Mouse (Mus musculus) layer of hippocampus, adult 18-20 months (tissue): ENCODE results near the gene Nav2. TPM values are rescaled to one million over a fixed set of nuclear protein-coding genes. Genes with fewer than 3 reads are reported as not detected.

Source experiments
- DNase-seq, 2 experiments: peaks; one replicate each; pipeline ENCODE4 v3.0.0; 2022; ENCODE audit warnings: low spot score in 2 of 2
- total RNA-seq, 2 experiments: library from RNA; stranded (reverse); gene quantifications; 2 replicates each; pipeline ENCODE4 v1.2.3; 2021

Gene Nav2
- total RNA-seq, 2 experiments from 2014 or later: 66.2 to 73.7 TPM

GRCm38 (mm10) chr7:48998097-48998496 lies 89.6 kb downstream of the Nav2 start:
- no peak for DNase-seq

GRCm38 (mm10) chr7:48998595-48998994 lies 90.1 kb downstream of the Nav2 start:
- DNase-seq: no peak

GRCm38 (mm10) chr7:49000816-49001215 lies 92.3 kb downstream of the Nav2 start:
- DNase-seq: peak; percentile 25 to 56

- no peak for DNase-seq
Observed at GRCm38 (mm10) chr7:49004402-49004801, 95.9 kb downstream of the Nav2 start.

- no peak for DNase-seq
Observed at GRCm38 (mm10) chr7:49006886-49007285, 98.4 kb downstream of the Nav2 start.

- DNase-seq: peak; percentile 13 to 59
Observed at GRCm38 (mm10) chr7:49010739-49011138, 102.2 kb downstream of the Nav2 start.

DNA sequence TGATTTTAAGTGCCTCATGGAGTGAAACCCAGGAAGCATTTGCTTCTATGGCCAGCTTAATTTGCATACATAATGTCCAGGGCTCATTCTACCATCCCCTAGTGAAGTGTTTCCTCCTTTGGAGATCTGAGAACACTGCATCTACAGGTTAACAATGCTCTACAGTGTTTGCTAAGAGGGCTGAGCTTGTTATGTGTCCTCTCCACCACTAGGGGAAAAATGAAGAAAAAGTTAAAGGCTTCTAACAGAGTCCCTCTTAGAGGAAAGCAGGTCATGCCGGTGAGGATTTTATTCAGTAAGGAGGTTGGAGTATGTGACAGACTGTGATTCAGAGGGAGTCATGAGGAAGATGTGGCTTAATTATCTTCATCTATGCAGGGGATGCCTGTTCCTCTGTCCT lies 103.5 kb downstream of the Nav2 start:
- DNase-seq: no peak

GRCm38 (mm10) chr7:49014480-49014879 lies 106.0 kb downstream of the Nav2 start:
- DNase-seq: no peak

DNA sequence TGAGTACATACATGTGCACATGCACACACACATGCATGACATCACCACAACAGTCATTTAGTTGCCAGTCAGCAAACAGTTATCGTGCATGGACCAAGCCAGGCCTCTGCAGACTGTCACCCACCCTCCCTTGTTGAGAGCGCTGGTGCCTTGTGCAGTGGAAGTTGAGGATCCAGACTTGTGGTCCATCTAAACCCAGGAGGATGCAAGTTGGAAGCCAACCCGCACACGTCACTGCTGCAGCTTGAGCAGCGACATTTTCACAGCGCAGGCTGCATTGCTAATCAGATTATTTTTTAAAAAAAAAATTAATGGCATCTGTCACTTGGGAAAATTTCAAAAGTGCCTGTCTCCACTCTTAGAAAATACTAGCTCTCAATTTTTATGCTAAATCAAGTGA lies 106.8 kb downstream of the Nav2 start:
- peak in 1 of 2 experiments; percentile 36 for DNase-seq

- no peak for DNase-seq
Observed at GRCm38 (mm10) chr7:49016088-49016487, 107.6 kb downstream of the Nav2 start.

- DNase-seq: no peak
Observed at GRCm38 (mm10) chr7:49017794-49018193, 109.3 kb downstream of the Nav2 start.

DNA sequence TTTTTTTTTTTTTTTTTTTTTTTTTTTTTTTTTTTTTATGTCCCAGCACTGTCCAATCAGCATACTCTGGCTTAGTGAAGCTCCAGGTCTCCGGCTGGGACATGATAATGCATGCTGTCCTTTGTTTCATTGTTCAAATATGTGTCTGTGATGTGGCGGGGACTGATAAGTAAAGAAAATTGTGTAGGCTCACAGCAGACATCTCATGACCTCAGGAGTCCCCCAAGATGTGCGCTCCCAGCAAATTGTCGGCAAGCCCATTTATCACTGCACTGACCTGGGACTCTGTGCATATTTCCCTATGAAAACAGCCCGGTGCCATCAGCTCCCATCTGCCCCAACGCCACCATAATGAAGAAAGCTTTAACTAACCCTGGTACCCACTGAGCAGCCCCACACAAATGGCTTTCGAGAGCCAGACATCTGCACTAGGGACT lies 110.0 kb downstream of the Nav2 start:
- no peak for DNase-seq

DNA sequence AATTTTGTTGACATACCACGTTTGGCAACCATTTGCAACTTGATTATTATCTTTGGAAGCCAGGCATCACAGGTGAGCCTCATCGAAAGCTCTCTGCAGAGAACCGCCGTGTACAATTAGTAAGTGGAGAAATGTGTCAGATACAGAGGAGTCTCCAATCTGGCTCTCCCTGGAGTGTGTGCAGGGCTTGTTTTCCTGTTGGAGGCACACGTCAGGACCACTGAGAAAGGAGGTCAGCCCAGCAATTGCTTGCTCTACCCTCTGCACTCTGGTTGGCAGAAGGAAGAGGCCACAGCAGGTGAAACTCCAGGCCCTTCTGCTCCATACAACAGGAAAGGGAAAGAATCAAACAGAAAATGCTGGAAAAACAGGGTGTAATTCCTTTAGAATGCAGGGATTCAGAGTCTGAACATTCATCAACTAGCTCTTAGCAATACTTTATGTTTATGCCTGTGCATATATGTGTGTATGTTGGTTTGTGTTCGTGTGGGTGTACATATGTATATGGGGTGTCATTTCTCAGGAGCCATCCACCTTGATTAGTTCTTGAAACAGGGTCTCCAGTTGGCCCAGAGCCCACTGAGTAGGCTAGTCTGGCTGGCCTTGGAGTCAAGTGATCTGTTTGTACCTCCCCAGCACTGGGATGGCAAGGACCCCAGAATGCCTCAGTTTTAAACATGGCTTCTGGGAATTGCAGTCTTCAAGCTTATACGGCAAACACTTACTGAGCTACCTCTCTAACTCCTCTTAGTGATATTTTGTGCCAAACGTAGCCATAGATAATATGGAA lies 116.7 kb downstream of the Nav2 start:
- DNase-seq: no peak

GRCm38 (mm10) chr7:49025991-49026390 lies 117.5 kb downstream of the Nav2 start:
- no peak for DNase-seq

- no peak for DNase-seq
Observed at GRCm38 (mm10) chr7:49026466-49026865, 118.0 kb downstream of the Nav2 start.

DNA sequence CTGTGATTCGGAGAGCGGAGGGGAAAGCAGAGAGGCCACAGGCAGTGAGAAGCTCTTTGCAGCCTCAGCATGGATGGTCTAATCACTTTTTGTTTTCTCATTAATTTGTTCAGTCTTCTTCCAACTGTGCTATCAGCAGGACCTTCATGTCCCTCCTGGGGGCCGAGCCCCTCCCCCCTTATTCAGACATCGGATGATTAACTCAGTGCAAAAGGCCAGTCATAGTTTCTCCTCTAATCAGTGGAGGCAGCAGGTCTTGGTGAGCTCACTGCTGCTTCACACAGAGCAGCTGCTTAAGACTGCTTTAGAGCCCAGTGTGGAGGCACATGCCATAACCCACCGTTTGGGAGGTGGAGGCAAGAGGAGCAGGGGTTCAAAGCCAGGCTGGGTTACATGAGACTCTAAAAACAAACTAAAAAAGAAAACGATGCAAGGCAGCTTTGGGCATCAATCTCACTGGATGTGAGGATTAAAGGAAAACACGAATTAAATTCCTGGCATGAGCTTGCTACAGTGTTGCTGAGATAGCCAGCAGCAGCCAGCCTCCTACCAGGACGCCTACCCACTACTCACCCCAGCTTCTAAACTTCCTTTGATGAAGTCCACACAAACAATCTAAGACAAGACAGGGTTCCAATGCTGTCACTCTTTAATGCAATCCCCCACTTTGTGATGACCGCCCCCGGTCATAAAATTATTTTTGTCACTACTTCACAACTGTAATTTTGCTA lies 120.9 kb downstream of the Nav2 start:
- DNase-seq: no peak

- DNase-seq: no peak
Observed at GRCm38 (mm10) chr7:49032216-49032615, 123.7 kb downstream of the Nav2 start.

DNA sequence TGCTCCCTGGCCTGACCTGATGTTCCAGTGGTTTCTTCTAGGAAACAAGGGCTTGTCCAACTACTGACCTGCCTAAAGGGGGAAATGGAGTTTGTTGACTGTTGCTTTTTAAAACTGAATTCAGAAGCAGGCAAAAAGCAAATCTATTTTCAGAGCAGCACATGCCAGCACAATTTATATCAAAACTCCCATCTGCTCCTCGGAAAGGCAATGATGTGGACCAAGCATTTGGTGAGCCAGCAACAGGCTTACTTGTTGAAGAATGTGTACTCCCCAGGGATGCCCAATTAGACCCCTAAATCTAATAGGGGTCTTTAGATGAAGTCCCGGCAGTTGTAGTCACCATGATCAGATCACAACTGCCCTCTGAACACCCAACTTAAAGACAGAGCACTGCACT lies 125.7 kb downstream of the Nav2 start:
- peak in 1 of 2 experiments; percentile 34 for DNase-seq

- no peak for DNase-seq
Observed at GRCm38 (mm10) chr7:49040163-49040562, 131.6 kb downstream of the Nav2 start.

DNA sequence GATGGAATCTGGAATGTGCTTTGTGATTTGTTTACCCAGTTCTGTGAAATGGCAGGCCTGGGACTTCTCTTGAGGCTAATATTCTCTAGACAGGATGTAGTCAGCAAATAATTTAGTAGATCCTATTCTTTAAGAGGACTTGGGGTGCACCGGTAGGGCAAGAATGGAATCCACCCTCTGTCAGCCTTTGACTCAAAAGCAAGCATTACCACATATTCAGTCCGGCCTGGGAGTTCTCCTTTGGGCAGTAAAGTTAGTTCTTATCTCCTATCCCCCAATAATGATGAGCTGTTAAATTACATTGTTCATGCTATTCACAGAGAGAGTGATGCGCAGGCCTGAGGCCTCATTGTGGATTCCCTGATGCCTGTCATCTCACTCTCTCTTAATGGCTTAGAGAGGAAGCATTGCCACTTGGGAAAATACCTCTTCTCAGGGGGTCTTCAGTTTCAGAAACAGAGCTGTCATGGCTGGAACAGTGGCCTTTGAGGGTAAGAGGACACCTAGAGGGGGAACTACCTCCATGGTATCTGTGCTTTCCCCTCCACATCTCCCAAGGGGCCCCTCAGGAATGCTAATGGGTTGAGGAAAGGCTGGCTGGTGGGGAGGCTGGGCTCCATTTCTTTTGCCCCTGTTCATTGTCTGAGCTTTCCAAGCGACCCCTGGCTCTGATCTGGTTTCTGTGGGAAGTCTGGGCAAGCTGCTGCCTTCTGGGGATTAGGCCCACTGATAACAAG lies 133.0 kb downstream of the Nav2 start:
- DNase-seq: no peak

GRCm38 (mm10) chr7:49045499-49046346 lies 137.2 kb downstream of the Nav2 start:
- DNase-seq: no peak
